Mouse (Mus musculus) CH12.LX (cell line): ENCODE results near the gene Gm20388. TPM values are rescaled to one million over a fixed set of nuclear protein-coding genes. Genes with fewer than 3 reads are reported as not detected.

Experiments
- DNase-seq: peaks from one replicate; pipeline ENCODE4 v3.0.0-alpha.2; 2013; ENCODE audit errors: extremely low read depth
- H3K27ac ChIP-seq: 2 replicates; pipeline ENCODE4 v1.5.1; 2012; ENCODE audit warnings: low read depth, mild to moderate bottlenecking, control low read depth, moderate library complexity; ENCODE audit not compliant: insufficient read depth
- H3K27me3 ChIP-seq: replicated peaks from 2 replicates; pipeline ENCODE3; 2012; ENCODE audit warnings: inconsistent platforms
- H3K36me3 ChIP-seq, 2 experiments: replicated peaks in 1 of 2; 2 replicates each; pipeline versions ENCODE3 to v1.6.1; 2012; ENCODE audit warnings: inconsistent platforms in 1 of 2, low read length in 1 of 2, mild to moderate bottlenecking in 1 of 2, mixed read lengths in 1 of 2, moderate library complexity in 1 of 2; ENCODE audit not compliant: control insufficient read depth in 1 of 2, insufficient read depth in 1 of 2
- H3K4me1 ChIP-seq, 2 experiments: 2 replicates each; pipeline ENCODE4 v1.6.1; 2012; ENCODE audit warnings: inconsistent platforms in 1 of 2, moderate library complexity in 1 of 2; ENCODE audit not compliant: insufficient read depth in 2 of 2, control insufficient read depth in 1 of 2
- H3K4me2 ChIP-seq: 2 replicates; pipeline ENCODE4 v1.6.1; 2012; ENCODE audit warnings: low read depth, mild to moderate bottlenecking, control low read depth; ENCODE audit not compliant: poor library complexity, insufficient read depth, severe bottlenecking
- H3K4me3 ChIP-seq, 3 experiments: fragments of 150-350 bp in 1 of 3; sonication (generic) in 1 of 3; replicated peaks in 1 of 3; 2 replicates each; pipeline versions ENCODE3 to v1.5.1; 2011 to 2012; ENCODE audit warnings: low read depth in 2 of 3, low read length in 2 of 3, mild to moderate bottlenecking in 2 of 3, moderate library complexity in 2 of 3, control low read depth in 1 of 3, improper control_type of control experiment in 1 of 3, inconsistent platforms in 1 of 3, mixed read lengths in 1 of 3; ENCODE audit not compliant: poor library complexity in 1 of 3
- H3K79me2 ChIP-seq: replicated peaks from 2 replicates; pipeline ENCODE4 v1.6.1; 2012; ENCODE audit warnings: mild to moderate bottlenecking, moderate library complexity; ENCODE audit not compliant: control insufficient read depth, poor library complexity, insufficient read depth, severe bottlenecking; ENCODE audit errors: extremely low read depth
- H3K9ac ChIP-seq: 2 replicates; pipeline ENCODE4 v1.6.1; 2012; ENCODE audit warnings: low read depth, mild to moderate bottlenecking, control low read depth, moderate library complexity; ENCODE audit not compliant: insufficient read depth
- H3K9me3 ChIP-seq: replicated peaks from 2 replicates; pipeline ENCODE3; 2012; ENCODE audit warnings: low read length, inconsistent platforms, mixed read lengths
- BHLHE40 ChIP-seq: IDR thresholded peaks from 2 replicates; pipeline ENCODE4 v1.6.1; 2011; ENCODE audit warnings: mild to moderate bottlenecking, low read depth, low read length, improper control_type of control experiment
- CHD1 ChIP-seq: IDR thresholded peaks from 2 replicates; pipeline ENCODE4 v1.6.1; 2012; ENCODE audit warnings: low read depth, low read length, improper control_type of control experiment, inconsistent platforms
- CHD2 ChIP-seq: IDR thresholded peaks from 2 replicates; pipeline ENCODE4 v1.6.1; 2011; ENCODE audit warnings: low read length, improper control_type of control experiment
- E2F4 ChIP-seq: IDR thresholded peaks from 2 replicates; pipeline ENCODE4 v1.6.1; 2011; ENCODE audit warnings: low read depth, low read length, improper control_type of control experiment; ENCODE audit not compliant: insufficient replicate concordance
- ELF1 ChIP-seq: IDR thresholded peaks from 2 replicates; pipeline ENCODE4 v1.6.1; 2014; ENCODE audit warnings: low read depth, mild to moderate bottlenecking, inconsistent platforms, low read length, improper control_type of control experiment
- EP300 ChIP-seq: IDR thresholded peaks from 2 replicates; pipeline ENCODE4 v1.6.1; 2011; ENCODE audit warnings: low read length, improper control_type of control experiment
- GABPA ChIP-seq: IDR thresholded peaks from 2 replicates; pipeline ENCODE4 v1.6.1; 2012; ENCODE audit warnings: low read depth, low read length, improper control_type of control experiment, inconsistent platforms; ENCODE audit not compliant: insufficient replicate concordance
- IRF4 ChIP-seq: IDR thresholded peaks from 2 replicates; pipeline ENCODE4 v1.6.1; 2014; ENCODE audit warnings: low read depth, mild to moderate bottlenecking, inconsistent platforms, low read length, improper control_type of control experiment
- JUND ChIP-seq: conservative IDR thresholded peaks from 2 replicates; pipeline ENCODE4 v1.6.1; 2011; ENCODE audit warnings: low read depth, low read length, improper control_type of control experiment
- MAFK ChIP-seq: IDR thresholded peaks from 2 replicates; pipeline ENCODE4 v1.6.1; 2011; ENCODE audit warnings: low read length, improper control_type of control experiment; ENCODE audit not compliant: insufficient replicate concordance
- MAX ChIP-seq: IDR thresholded peaks from 2 replicates; pipeline ENCODE4 v1.6.1; 2011; ENCODE audit warnings: low read length, improper control_type of control experiment
- MAZ ChIP-seq: IDR thresholded peaks from 2 replicates; pipeline ENCODE4 v1.6.1; 2012; ENCODE audit warnings: low read depth, mild to moderate bottlenecking, inconsistent platforms, low read length, improper control_type of control experiment, moderate library complexity
- NELFE ChIP-seq: IDR thresholded peaks from 2 replicates; pipeline ENCODE4 v1.6.1; 2011; ENCODE audit warnings: low read depth, low read length, improper control_type of control experiment
- NRF1 ChIP-seq: IDR thresholded peaks from 2 replicates; pipeline ENCODE4 v1.6.1; 2014; ENCODE audit warnings: low read depth, mild to moderate bottlenecking, inconsistent platforms, low read length, improper control_type of control experiment, moderate library complexity
- PAX5 ChIP-seq: IDR thresholded peaks from 2 replicates; pipeline ENCODE4 v1.6.1; 2012; ENCODE audit warnings: low read length, inconsistent platforms, mixed read lengths
- POLR2A ChIP-seq: IDR thresholded peaks from 2 replicates; pipeline ENCODE4 v1.6.1; 2011; ENCODE audit warnings: low read depth, mild to moderate bottlenecking, improper control_type of control experiment, low read length
- POLR2AphosphoS2 ChIP-seq: IDR thresholded peaks from 2 replicates; pipeline ENCODE4 v1.6.1; 2011; ENCODE audit warnings: low read depth, low read length, improper control_type of control experiment
- RAD21 ChIP-seq: IDR thresholded peaks from 2 replicates; pipeline ENCODE4 v1.6.1; 2011; ENCODE audit warnings: low read depth, mild to moderate bottlenecking, low read length, improper control_type of control experiment, moderate library complexity
- RCOR1 ChIP-seq: conservative IDR thresholded peaks from 2 replicates; pipeline ENCODE4 v1.6.1; 2012; ENCODE audit warnings: low read depth, mild to moderate bottlenecking, inconsistent platforms, low read length, improper control_type of control experiment
- SIN3A ChIP-seq: IDR thresholded peaks from 2 replicates; pipeline ENCODE4 v1.6.1; 2012; ENCODE audit warnings: low read length, improper control_type of control experiment, inconsistent platforms
- TBP ChIP-seq: conservative IDR thresholded peaks from 2 replicates; pipeline ENCODE4 v1.6.1; 2011; ENCODE audit warnings: low read depth, low read length, improper control_type of control experiment
- UBTF ChIP-seq: IDR thresholded peaks from 2 replicates; pipeline ENCODE4 v1.6.1; 2012; ENCODE audit warnings: low read depth, mild to moderate bottlenecking, inconsistent platforms, low read length, improper control_type of control experiment, moderate library complexity
- USF1 ChIP-seq: IDR thresholded peaks from 2 replicates; pipeline ENCODE4 v1.6.1; 2014; ENCODE audit warnings: low read depth, mild to moderate bottlenecking, inconsistent platforms, low read length, improper control_type of control experiment
- USF2 ChIP-seq: conservative IDR thresholded peaks from 2 replicates; pipeline ENCODE4 v1.6.1; 2011; ENCODE audit warnings: low read depth, low read length, improper control_type of control experiment
- ZC3H11A ChIP-seq: IDR thresholded peaks from 2 replicates; pipeline ENCODE4 v1.6.1; 2012; ENCODE audit warnings: low read depth, mild to moderate bottlenecking, inconsistent platforms, low read length, improper control_type of control experiment
- ZKSCAN1 ChIP-seq: IDR thresholded peaks from 2 replicates; pipeline ENCODE4 v1.6.1; 2012; ENCODE audit warnings: low read depth, inconsistent platforms, low read length, improper control_type of control experiment, borderline replicate concordance
- ZNF384 ChIP-seq: IDR thresholded peaks from 2 replicates; pipeline ENCODE4 v1.6.1; 2012; ENCODE audit warnings: low read depth, low read length, improper control_type of control experiment, inconsistent platforms
- dilution Hi-C: fragments of 300-500 bp; cut with MboI; formaldehyde crosslinking; loops from 2 replicates; pipeline ENCODE4 v1.14.3; 2020; ENCODE audit warnings: low sequenced_read_pairs; ENCODE audit not compliant: extremely low pct_unique_long_range_greater_than_20kb, extremely low pct_ligation_motif_present
- in situ Hi-C: fragments of 300-500 bp; cut with MboI; formaldehyde crosslinking; loops from 3 replicates; pipeline ENCODE4 v1.14.3; 2019; ENCODE audit warnings: low sequenced_read_pairs, low pct_ligation_motif_present, low pct_unique_long_range_greater_than_20kb, mixed read lengths
- polyA plus RNA-seq: library from polyadenylated mRNA; unstranded; fragments of >175 nt; gene quantifications from 2 replicates; pipeline ENCODE4 v1.2.1, GENCODE M21; 2012; ENCODE audit warnings: low read depth; ENCODE audit not compliant: insufficient read length
- total RNA-seq, 2 experiments: library from RNA; depleted of rRNA; stranded (reverse); fragments of 300-350 nt in 1 of 2; fragments of >200 nt in 1 of 2; gene quantifications; 2 replicates each; pipeline ENCODE4 v1.2.3; 2012 to 2014

Gene Gm20388
- total and polyA plus RNA-seq, 3 experiments: 14.8 to 26.3 (median 22.2) TPM

DNA sequence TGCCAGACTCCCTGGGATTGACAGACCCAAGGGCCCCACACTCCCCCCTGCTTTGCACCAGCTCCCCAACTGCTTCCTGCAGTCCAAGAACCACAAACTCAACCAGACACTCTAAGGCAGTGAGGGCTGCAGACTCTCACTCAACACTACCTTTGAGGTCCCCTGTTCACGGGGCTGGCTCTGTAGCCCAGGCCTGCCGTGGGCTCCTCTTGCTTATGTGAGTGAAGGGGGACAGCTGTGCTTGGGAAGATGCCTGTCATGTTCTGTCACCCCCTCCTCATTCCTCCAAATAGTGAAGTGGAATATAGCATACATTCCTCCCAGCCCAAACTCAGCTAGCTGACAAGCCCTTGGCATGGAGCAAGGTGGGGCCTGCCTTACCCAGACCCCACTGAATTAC, 3971.8 kb downstream of the Gm20388 start:
- in situ Hi-C loops: no loop called here
- no peaks in the 10 kb centered on the region for H3K36me3 ChIP-seq
- no peak for TF ChIP-seq MAFK
- no peak for TF ChIP-seq RAD21
- TF ChIP-seq CHD2: no peak
- no peak for TF ChIP-seq USF1
- no peak for TF ChIP-seq PAX5
- no peak for TF ChIP-seq E2F4
- no peak for TF ChIP-seq ZC3H11A
- TF ChIP-seq BHLHE40: no peak
- TF ChIP-seq ZNF384: no peak
- no peak for TF ChIP-seq ELF1
- TF ChIP-seq RCOR1: no peak
- TF ChIP-seq JUND: no peak
- no peak for TF ChIP-seq CHD1
- TF ChIP-seq USF2: no peak
- no peak for TF ChIP-seq SIN3A
- TF ChIP-seq TBP: no peak
- no peak for TF ChIP-seq UBTF
- TF ChIP-seq MAZ: no peak
- TF ChIP-seq ZKSCAN1: no peak
- TF ChIP-seq POLR2A: no peak
- H3K4me1 ChIP-seq: peaks cover 3 to 27% of the 10 kb centered on the region in 2 experiments; a peak in 3 of 4 replicates
- H3K9me3 ChIP-seq: peaks cover 4% of the 10 kb centered on the region
- H3K4me3 ChIP-seq: no peak overlapping the region
- DNase-seq: no peak
- no peak overlapping the region for H3K9ac ChIP-seq
- no peak overlapping the region for H3K4me2 ChIP-seq
- no peak overlapping the region for H3K27ac ChIP-seq
- H3K79me2 ChIP-seq: no peaks in the 10 kb centered on the region
- peaks cover 57% of the 10 kb centered on the region for H3K27me3 ChIP-seq
- dilution Hi-C loops: no loop called here

DNA sequence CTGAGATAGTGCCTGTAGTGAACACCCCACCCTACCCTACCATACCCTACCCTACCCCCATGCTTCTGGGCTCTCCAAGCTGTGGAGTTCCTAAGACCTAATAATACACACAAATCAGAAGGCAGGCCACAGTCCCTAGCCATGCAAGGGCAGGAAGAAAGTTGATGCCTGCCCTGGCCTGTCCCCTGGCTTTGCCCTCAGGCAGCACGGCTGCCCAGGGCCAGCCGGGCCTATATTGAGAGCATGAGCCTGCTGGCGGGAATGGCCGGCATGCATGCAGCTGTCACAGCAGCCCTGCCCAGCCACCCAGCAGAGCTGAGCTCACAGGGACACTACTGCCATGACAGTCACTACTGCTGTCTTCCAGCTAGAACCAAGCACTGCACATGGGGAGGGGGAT, 3972.5 kb downstream of the Gm20388 start:
- Histone ChIP-seq H3K4me1 (peaks cover 3 to 27% of the 10 kb centered on the region in 2 experiments; a peak in 3 of 4 replicates), H3K79me2 (no peaks in the 10 kb centered on the region), H3K27me3 (peaks cover 61% of the 10 kb centered on the region), H3K9ac (no peak overlapping the region), H3K36me3 (no peaks in the 10 kb centered on the region), H3K9me3 (peaks cover 5% of the 10 kb centered on the region), H3K4me3 (no peak overlapping the region), H3K27ac (no peak overlapping the region), H3K4me2 (no peak overlapping the region)
- DNase-seq: no peak
- TF ChIP-seq MAZ (no peak), SIN3A (no peak), NRF1 (no peak), CHD2 (no peak), POLR2AphosphoS2 (no peak), NELFE (no peak), GABPA (no peak), ELF1 (no peak), EP300 (no peak), IRF4 (no peak), MAFK (no peak), MAX (no peak), USF1 (no peak)
- in situ Hi-C loops: no loop called here
- dilution Hi-C loops: no loop called here
